Mouse (Mus musculus) G1E (cell line): Measurements from ENCODE around the gene Nlgn2. TPM values are rescaled to one million over a fixed set of nuclear protein-coding genes. Genes with fewer than 3 reads are reported as not detected.

Experiments
- ATAC-seq: 2 replicates; pipeline ENCODE4 v1.8.0; 2016; ENCODE audit warnings: mild to moderate bottlenecking; ENCODE audit not compliant: insufficient number of reproducible peaks, poor library complexity, low FRiP score, severe bottlenecking; ENCODE audit errors: extremely low read depth
- DNase-seq: peaks from one replicate; pipeline ENCODE4 v3.0.0; 2012; ENCODE audit warnings: low spot score
- H3K27me3 ChIP-seq: 2 replicates; pipeline ENCODE4 v1.6.1; 2012; ENCODE audit warnings: mild to moderate bottlenecking, low read length, inconsistent platforms; ENCODE audit not compliant: insufficient read depth
- H3K36me3 ChIP-seq: replicated peaks from 2 replicates; pipeline ENCODE3; 2012; ENCODE audit warnings: mild to moderate bottlenecking, inconsistent platforms
- H3K4me1 ChIP-seq: 2 replicates; pipeline ENCODE4 v1.6.1; 2012; ENCODE audit warnings: low read depth, low read length, inconsistent platforms, mixed read lengths; ENCODE audit not compliant: insufficient read depth
- H3K4me3 ChIP-seq: 2 replicates; pipeline ENCODE4 v1.5.1; 2012; ENCODE audit warnings: low read depth, mild to moderate bottlenecking, inconsistent platforms, low read length, moderate library complexity, mixed read lengths
- H3K9me3 ChIP-seq: replicated peaks from 2 replicates; pipeline ENCODE4 v1.6.1; 2012; ENCODE audit warnings: inconsistent platforms
- CTCF ChIP-seq: IDR thresholded peaks from 2 replicates; pipeline ENCODE4 v1.5.1; 2012; ENCODE audit warnings: low read depth, low read length, inconsistent platforms, mixed read lengths
- GATA1 ChIP-seq: IDR thresholded peaks from 2 replicates; pipeline ENCODE4 v1.6.1; 2012; ENCODE audit warnings: borderline replicate concordance, low read length, inconsistent platforms, mixed read lengths
- GATA2 ChIP-seq: IDR thresholded peaks from 2 replicates; pipeline ENCODE4 v1.6.1; 2012; ENCODE audit warnings: low read depth, low read length, inconsistent platforms, borderline replicate concordance
- POLR2AphosphoS5 ChIP-seq: IDR thresholded peaks from 2 replicates; pipeline ENCODE4 v1.6.1; 2012; ENCODE audit warnings: low read depth, low read length, inconsistent platforms; ENCODE audit not compliant: insufficient replicate concordance
- TAL1 ChIP-seq: conservative IDR thresholded peaks from 2 replicates; pipeline ENCODE4 v1.6.1; 2012; ENCODE audit warnings: low read depth, low read length, inconsistent platforms, mixed read lengths
- polyA plus RNA-seq: library from polyadenylated mRNA; stranded (reverse); fragments of >175 nt; gene quantifications from 2 replicates; pipeline ENCODE4 v1.2.3, GENCODE M21; 2012
- total RNA-seq, 2 experiments: library from RNA; stranded (forward) in 1 of 2; stranded (reverse) in 1 of 2; fragments of 200-1000 nt in 1 of 2; fragments of >200 nt in 1 of 2; fragmentation: Nextera tagmentation in 1 of 2; gene quantifications; 2 replicates each; pipeline ENCODE4 v1.2.3; 2014 to 2017

Gene Nlgn2
- total and polyA plus RNA-seq, 3 experiments = 0.93 to 3.1 (median 3.0) TPM

- peaks cover 11% of the 10 kb centered on the region for H3K36me3 ChIP-seq
- peaks cover 66% of the 10 kb centered on the region for H3K4me1 ChIP-seq
- DNase-seq (peak; percentile 34), ATAC-seq (no peak)
- no peak for TF ChIP-seq CTCF
- no peak for TF ChIP-seq POLR2AphosphoS5
- no peak for TF ChIP-seq GATA1
- TF ChIP-seq GATA2 = no peak
- no peak for TF ChIP-seq TAL1
- no peaks in the 10 kb centered on the region for H3K9me3 ChIP-seq
- peaks cover 82% of the 10 kb centered on the region for H3K27me3 ChIP-seq
- H3K4me3 ChIP-seq = peak overlapping the region; percentile 68; the same call in 1 of the 2 replicates
Observed at GRCm38 (mm10) chr11:69800138-69800391, 37.5 kb downstream of the Nlgn2 start.

- Histone ChIP-seq H3K4me1 (peaks cover 70% of the 10 kb centered on the region), H3K27me3 (peaks cover 77% of the 10 kb centered on the region)
- no peak for ATAC-seq
Observed at GRCm38 (mm10) chr11:69799394-69800137, 38.0 kb downstream of the Nlgn2 start.

GRCm38 (mm10) chr11:69797924-69798323 lies 39.7 kb downstream of the Nlgn2 start:
- DNase-seq (no peak), ATAC-seq (no peak)
- Histone ChIP-seq H3K4me1 (peaks cover 63% of the 10 kb centered on the region), H3K4me3 (no peak overlapping the region), H3K9me3 (no peaks in the 10 kb centered on the region), H3K27me3 (peaks cover 72% of the 10 kb centered on the region), H3K36me3 (peaks cover 11% of the 10 kb centered on the region)
- TF ChIP-seq TAL1 (no peak), GATA1 (no peak), POLR2AphosphoS5 (no peak), CTCF (no peak), GATA2 (no peak)

More at GRCm38 (mm10) chr11:69799394-69800137, 38.0 kb downstream of the Nlgn2 start:
- H3K36me3 ChIP-seq = peaks cover 11% of the 10 kb centered on the region
- peak; percentile 24 for DNase-seq
- no peaks in the 10 kb centered on the region for H3K9me3 ChIP-seq
- H3K4me3 ChIP-seq = peak overlapping the region; percentile 68; the same call in 1 of the 2 replicates
- no peak for TF ChIP-seq GATA2

GRCm38 (mm10) chr11:69795983-69796435 lies 41.6 kb downstream of the Nlgn2 start:
- H3K4me1 ChIP-seq = peaks cover 44% of the 10 kb centered on the region
- no peak for TF ChIP-seq CTCF
- TF ChIP-seq POLR2AphosphoS5 = no peak
- no peak for TF ChIP-seq TAL1
- no peak for TF ChIP-seq GATA1
- TF ChIP-seq GATA2 = no peak
- no peaks in the 10 kb centered on the region for H3K9me3 ChIP-seq
- ATAC-seq (no peak), DNase-seq (no peak)
- peak overlapping the region; percentile 73 for H3K4me3 ChIP-seq
- H3K27me3 ChIP-seq = peaks cover 65% of the 10 kb centered on the region
- H3K36me3 ChIP-seq = peaks cover 11% of the 10 kb centered on the region

- Histone ChIP-seq H3K27me3 (peaks cover 59% of the 10 kb centered on the region), H3K36me3 (peaks cover 11% of the 10 kb centered on the region), H3K9me3 (no peaks in the 10 kb centered on the region), H3K4me3 (peak within 1 kb of the TSS; percentile 73), H3K4me1 (peaks cover 38% of the 10 kb centered on the region)
- DNase-seq = peak; percentile 95
- ATAC-seq = peak; percentile 98
- TF ChIP-seq TAL1 (no peak), GATA2 (no peak)
Observed at GRCm38 (mm10) chr11:69795168-69795982, 42.2 kb downstream of the Nlgn2 start, which contains the start of gene Chrnb1. Gene Chrnb1 (minus strand): TSS chr11:69795943.

GRCm38 (mm10) chr11:69793429-69793828 lies 44.2 kb downstream of the Nlgn2 start:
- peaks cover 25% of the 10 kb centered on the region for H3K4me1 ChIP-seq
- H3K27me3 ChIP-seq = peaks cover 53% of the 10 kb centered on the region
- H3K9me3 ChIP-seq = no peaks in the 10 kb centered on the region
- H3K36me3 ChIP-seq = peaks cover 10% of the 10 kb centered on the region
- H3K4me3 ChIP-seq = no peak overlapping the region
- TF ChIP-seq POLR2AphosphoS5 = no peak
- TF ChIP-seq GATA1 = no peak
- TF ChIP-seq GATA2 = no peak
- TF ChIP-seq CTCF = no peak
- TF ChIP-seq TAL1 = no peak
- no peak for DNase-seq
- ATAC-seq = no peak
